ENCODE assay signal across 12 mouse cellular contexts in genomic region chr13:95442901-95443300, GRCm38 (mm10). TPM values are rescaled to one million over a fixed set of nuclear protein-coding genes. Genes with fewer than 3 reads are reported as not detected.
A peak's percentile ranks its signal among the peaks of the same experiment; 100 is the strongest.
DNase-seq lines count a peak whose midpoint lies in the region; ATAC-seq and TF ChIP-seq lines count a peak whose summit lies in the region.
"Had no signal": no experiment of that assay in that cellular context is flagged by ENCODE, and none has a peak within 500 bp of the region (broad histone marks: within the 10 kb centered on the region; RNA-seq: fewer than 3 reads in every experiment).

No protein-coding gene starts in this region.

- no peak for DNase-seq in heart, postnatal 25 days (ENCODE audit: low spot score)
- no peak for DNase-seq in hindbrain, postnatal 0 days (ENCODE audit: low spot score)
- DNase-seq in spleen, adult 12 weeks (ENCODE audit: low spot score), result no peak
- no peak for DNase-seq in natural killer cell, adult 2 months (ENCODE audit: low spot score in 2 of 2)
- no peak for DNase-seq in left cerebral cortex, adult 2 months (ENCODE audit: extremely low spot score in 1 of 2, low spot score in 2 of 2)
- DNase-seq: cerebellum, adult 11 months; layer of hippocampus, adult 9-11 months had no signal

- peak overlapping the region; percentile 89 for H3K4me2 ChIP-seq in heart, embryonic 15.5 days
- peak overlapping the region; percentile 77; the same call in 1 of the 2 replicates for H3K4me2 ChIP-seq in embryonic facial prominence, embryonic 13.5 days
- H3K4me2 ChIP-seq in hindbrain, postnatal 0 days (ENCODE audit: low read depth, low read length), result peak overlapping the region; percentile 95
- peak overlapping the region; percentile 85 for H3K4me2 ChIP-seq in midbrain, embryonic 13.5 days (replicated peaks)

- intact Hi-C loops in heart, postnatal 25 days (cut with DNase I), result no loop called here
- intact Hi-C loops in left cerebral cortex, adult 2 months (cut with DNase I), result no loop called here

- no peak overlapping the region; the same call in 1 of the 2 replicates for H3K4me3 ChIP-seq in heart, embryonic 15.5 days
- H3K4me3 ChIP-seq in embryonic facial prominence, embryonic 13.5 days, result peak overlapping the region; percentile 43; the same call in 1 of the 2 replicates
- H3K4me3 ChIP-seq in hindbrain, postnatal 0 days (ENCODE audit: low read length), result peak overlapping the region; percentile 45; the same call in 1 of the 2 replicates
- peak overlapping the region; percentile 49; the same call in 1 of the 2 replicates for H3K4me3 ChIP-seq in midbrain, embryonic 13.5 days (replicated peaks)
- H3K4me3 ChIP-seq in left cerebral cortex, adult 2 months, result no peak overlapping the region

- no peaks in the 10 kb centered on the region for H3K36me3 ChIP-seq in heart, embryonic 15.5 days
- no peaks in the 10 kb centered on the region for H3K36me3 ChIP-seq in embryonic facial prominence, embryonic 13.5 days
- no peaks in the 10 kb centered on the region for H3K36me3 ChIP-seq in hindbrain, postnatal 0 days (ENCODE audit: insufficient read depth, low read length)
- no peaks in the 10 kb centered on the region for H3K36me3 ChIP-seq in midbrain, embryonic 13.5 days

- peaks cover 46% of the 10 kb centered on the region for H3K27me3 ChIP-seq in heart, embryonic 15.5 days
- peaks cover 55% of the 10 kb centered on the region for H3K27me3 ChIP-seq in embryonic facial prominence, embryonic 13.5 days
- H3K27me3 ChIP-seq in hindbrain, postnatal 0 days (ENCODE audit: insufficient read depth, low read length), result peaks cover 7% of the 10 kb centered on the region; the same call in 1 of the 2 replicates
- H3K27me3 ChIP-seq in midbrain, embryonic 13.5 days, result peaks cover 28% of the 10 kb centered on the region

- H3K9me3 ChIP-seq in heart, embryonic 15.5 days (replicated peaks), result no peaks in the 10 kb centered on the region
- no peaks in the 10 kb centered on the region for H3K9me3 ChIP-seq in embryonic facial prominence, embryonic 13.5 days
- no peaks in the 10 kb centered on the region for H3K9me3 ChIP-seq in hindbrain, postnatal 0 days (ENCODE audit: low read length)
- H3K9me3 ChIP-seq in midbrain, embryonic 13.5 days, result no peaks in the 10 kb centered on the region
- H3K9me3 ChIP-seq: megakaryocyte, embryonic 14.5 days had no signal

- no peak for ATAC-seq in heart, embryonic 15.5 days (replicated peaks; ENCODE audit: insufficient number of reproducible peaks, insufficient read depth, low FRiP score, low read depth)
- ATAC-seq in embryonic facial prominence, embryonic 13.5 days (ENCODE audit: insufficient number of reproducible peaks, insufficient read depth, low FRiP score, low TSS enrichment, low read depth), result no peak
- no peak for ATAC-seq in hindbrain, postnatal 0 days
- no peak for ATAC-seq in midbrain, embryonic 13.5 days

- H3K4me1 ChIP-seq in heart, embryonic 15.5 days (replicated peaks), result peaks cover 12% of the 10 kb centered on the region
- peaks cover 14% of the 10 kb centered on the region for H3K4me1 ChIP-seq in embryonic facial prominence, embryonic 13.5 days
- peaks cover 12% of the 10 kb centered on the region for H3K4me1 ChIP-seq in hindbrain, postnatal 0 days (ENCODE audit: insufficient read depth, low read length)
- H3K4me1 ChIP-seq in midbrain, embryonic 13.5 days (replicated peaks), result peaks cover 19% of the 10 kb centered on the region

- no peak for TF ChIP-seq CTCF in hindbrain, postnatal 0 days (IDR thresholded peaks at IDR 0.05; ENCODE audit: low read depth)
- TF ChIP-seq CTCF in left cerebral cortex, adult 2 months (IDR thresholded peaks at IDR 0.05), result no peak

- H3K27ac ChIP-seq in heart, embryonic 15.5 days, result no peak overlapping the region
- no peak overlapping the region for H3K27ac ChIP-seq in embryonic facial prominence, embryonic 13.5 days
- H3K27ac ChIP-seq in hindbrain, postnatal 0 days, result no peak overlapping the region
- H3K27ac ChIP-seq in midbrain, embryonic 13.5 days, result no peak overlapping the region
- H3K27ac ChIP-seq in left cerebral cortex, adult 2 months, result no peak overlapping the region

- WGBS in heart, embryonic 15.5 days, result 33% methylated on average over 4 of the region's 4 CpGs
- 16% methylated on average over 4 of the region's 4 CpGs for WGBS in embryonic facial prominence, embryonic 13.5 days
- WGBS in hindbrain, postnatal 0 days, result 13% methylated on average over 4 of the region's 4 CpGs
- 20% methylated on average over 4 of the region's 4 CpGs for WGBS in midbrain, embryonic 13.5 days

- no peak overlapping the region for H3K9ac ChIP-seq in heart, embryonic 15.5 days
- H3K9ac ChIP-seq in embryonic facial prominence, embryonic 13.5 days, result no peak overlapping the region
- H3K9ac ChIP-seq in hindbrain, postnatal 0 days (replicated peaks; ENCODE audit: low read length), result no peak overlapping the region; the same call in 1 of the 2 replicates
- H3K9ac ChIP-seq in midbrain, embryonic 13.5 days (replicated peaks), result no peak overlapping the region

RNA-seq across cellular contexts. Expression of gene Crhbp, which starts 1.8 kb away (rescaled TPM):
- polyA plus RNA-seq in heart, embryonic 15.5 days (2015; fragmentation: Nextera tagmentation; extraction: Ambion mirVana), result 0.11 and 0.42 TPM in 2 replicates
- not detected for total RNA-seq in heart, postnatal 25 days (2021)
- polyA plus RNA-seq in embryonic facial prominence, embryonic 13.5 days (2015; fragmentation: Nextera tagmentation; extraction: Ambion mirVana), result 0.11 and 0.25 TPM in 2 replicates
- 8.6 and 11.0 TPM in 2 replicates for total RNA-seq in hindbrain, postnatal 0 days (2014; rRNA removed)
- polyA plus RNA-seq in hindbrain, postnatal 0 days (2015; fragmentation: Nextera tagmentation; extraction: Ambion mirVana), result 12.0 and 14.4 TPM in 2 replicates
- 1.7 and 1.9 TPM in 2 replicates for polyA plus RNA-seq in midbrain, embryonic 13.5 days (2015; fragmentation: Nextera tagmentation; extraction: Ambion mirVana)
- 10 to 100 TPM; 24.5 to 25.0 TPM for total RNA-seq in left cerebral cortex, adult 2 months (2021)
- polyA plus RNA-seq: spleen, adult 2 months had no signal

RNA-seq across cellular contexts. Expression of gene S100z, which starts 35.6 kb away (rescaled TPM):
- not detected in 2 replicates for polyA plus RNA-seq in heart, embryonic 15.5 days (2015; fragmentation: Nextera tagmentation; extraction: Ambion mirVana)
- not detected for total RNA-seq in heart, postnatal 25 days (2021)
- polyA plus RNA-seq in embryonic facial prominence, embryonic 13.5 days (2015; fragmentation: Nextera tagmentation; extraction: Ambion mirVana), result 3.6 and 4.0 TPM in 2 replicates
- total RNA-seq in hindbrain, postnatal 0 days (2014; rRNA removed), result not detected in 2 replicates
- polyA plus RNA-seq in hindbrain, postnatal 0 days (2015; fragmentation: Nextera tagmentation; extraction: Ambion mirVana), result not detected in 2 replicates
- polyA plus RNA-seq in midbrain, embryonic 13.5 days (2015; fragmentation: Nextera tagmentation; extraction: Ambion mirVana), result not detected in 2 replicates
- total RNA-seq in left cerebral cortex, adult 2 months (2021), result not detected
- polyA plus RNA-seq: spleen, adult 2 months had no signal

Comparison
In these comparisons a context has a peak if more than half of its experiments do, and no peak if none do; other contexts are left out.
1. H3K4me3 ChIP-seq: peak in embryonic facial prominence, embryonic 13.5 days (single experiment), hindbrain, postnatal 0 days (single experiment) and midbrain, embryonic 13.5 days (single experiment); none in heart, embryonic 15.5 days (single experiment) and left cerebral cortex, adult 2 months (single experiment).
2. Peak in every context shown above with its lines, with median percentiles within 50 percentile points of each other: H3K4me2 ChIP-seq.